ENCODE assay signal across 12 mouse cellular contexts in genomic region chr7:133494256-133494981, GRCm38 (mm10).
DNase-seq lines count a peak whose midpoint lies in the region; ATAC-seq and TF ChIP-seq lines count a peak whose summit lies in the region.
"Had no signal": no experiment of that assay in that cellular context is flagged by ENCODE, and none has a peak within 500 bp of the region (broad histone marks: within the 10 kb centered on the region; RNA-seq: fewer than 3 reads in every experiment).

No protein-coding gene starts in this region.

- no peak overlapping the region for H3K9ac ChIP-seq in midbrain, embryonic 13.5 days (replicated peaks)
- H3K9ac ChIP-seq in liver, postnatal 0 days (replicated peaks) = no peak overlapping the region
- H3K9ac ChIP-seq: forebrain, embryonic 13.5 days; limb, embryonic 13.5 days; midbrain, embryonic 12.5 days had no signal

- no peak overlapping the region; the same call in 1 of the 2 replicates for H3K27ac ChIP-seq in midbrain, embryonic 10.5 days (replicated peaks)
- H3K27ac ChIP-seq in midbrain, embryonic 13.5 days = no peak overlapping the region
- no peak overlapping the region for H3K27ac ChIP-seq in liver, postnatal 0 days (ENCODE audit: low read depth)
- H3K27ac ChIP-seq: forebrain, embryonic 13.5 days; limb, embryonic 13.5 days; midbrain, embryonic 12.5 days had no signal

- H3K4me1 ChIP-seq in midbrain, embryonic 10.5 days = peaks cover 6% of the 10 kb centered on the region; the same call in 1 of the 2 replicates
- H3K4me1 ChIP-seq in midbrain, embryonic 13.5 days (replicated peaks) = peaks cover 12% of the 10 kb centered on the region
- H3K4me1 ChIP-seq in liver, postnatal 0 days (ENCODE audit: insufficient read depth) = no peaks in the 10 kb centered on the region

- TF ChIP-seq CTCF in liver, postnatal 0 days (IDR thresholded peaks at IDR 0.05; ENCODE audit: low read depth) = no peak

- TF ChIP-seq EP300 in liver, postnatal 0 days (IDR thresholded peaks at IDR 0.05; ENCODE audit: low read depth) = no peak

- 79% methylated on average over 10 of the region's 10 CpGs for WGBS in midbrain, embryonic 10.5 days
- WGBS in midbrain, embryonic 13.5 days = 80% methylated on average over 10 of the region's 10 CpGs
- WGBS in liver, postnatal 0 days (ENCODE audit: insufficient replicate concordance) = 60% methylated on average over 10 of the region's 10 CpGs

- H3K4me2 ChIP-seq in midbrain, embryonic 13.5 days (replicated peaks) = no peak overlapping the region
- H3K4me2 ChIP-seq in liver, postnatal 0 days (ENCODE audit: low read depth, low read length) = no peak overlapping the region
- H3K4me2 ChIP-seq: forebrain, embryonic 13.5 days; limb, embryonic 13.5 days; midbrain, embryonic 12.5 days had no signal

- DNase-seq in adrenal gland, adult (ENCODE audit: inconsistent age in 2 of 2, low spot score in 1 of 2) = peak; percentile 29 to 53
- DNase-seq in adrenal gland, adult 8-10 months = no peak
- DNase-seq in midbrain, embryonic 10.5 days (ENCODE audit: low spot score) = peak; percentile 20
- peak; percentile 29 to 61 for DNase-seq in kidney, adult 8-10 months
- DNase-seq in mesoderm, embryonic 11.5 days (ENCODE audit: low read depth, low spot score) = peak; percentile 62
- DNase-seq in liver, postnatal 0 days = no peak
- DNase-seq in urinary bladder, adult 2 months (ENCODE audit: low spot score) = no peak
- DNase-seq: right cerebral cortex, adult 18-20 months had no signal

- H3K36me3 ChIP-seq in midbrain, embryonic 10.5 days = no peaks in the 10 kb centered on the region
- no peaks in the 10 kb centered on the region for H3K36me3 ChIP-seq in midbrain, embryonic 13.5 days
- no peaks in the 10 kb centered on the region for H3K36me3 ChIP-seq in liver, postnatal 0 days (replicated peaks; ENCODE audit: insufficient read depth, low read length)
- H3K36me3 ChIP-seq: limb, embryonic 13.5 days; midbrain, embryonic 12.5 days had no signal

- H3K4me3 ChIP-seq in midbrain, embryonic 10.5 days = no peak overlapping the region
- H3K4me3 ChIP-seq in midbrain, embryonic 13.5 days (replicated peaks) = no peak overlapping the region
- no peak overlapping the region for H3K4me3 ChIP-seq in liver, postnatal 0 days (ENCODE audit: low read depth, low read length)
- H3K4me3 ChIP-seq: forebrain, embryonic 13.5 days; limb, embryonic 13.5 days; midbrain, embryonic 12.5 days had no signal

- no peak for ATAC-seq in midbrain, embryonic 13.5 days
- no peak for ATAC-seq in liver, postnatal 0 days
- ATAC-seq: forebrain, embryonic 13.5 days had no signal

- no peaks in the 10 kb centered on the region for H3K9me3 ChIP-seq in midbrain, embryonic 10.5 days (replicated peaks)
- H3K9me3 ChIP-seq in midbrain, embryonic 13.5 days = no peaks in the 10 kb centered on the region
- H3K9me3 ChIP-seq in liver, postnatal 0 days (ENCODE audit: low read length) = no peaks in the 10 kb centered on the region
- H3K9me3 ChIP-seq: forebrain, embryonic 13.5 days; limb, embryonic 13.5 days; midbrain, embryonic 12.5 days had no signal

- peaks cover 6% of the 10 kb centered on the region for H3K27me3 ChIP-seq in midbrain, embryonic 10.5 days (ENCODE audit: low read depth, poor library complexity, severe bottlenecking)
- 0 out of 2 replicates have a peak, but pooled peaks cover 3% of the 10 kb centered on the region for H3K27me3 ChIP-seq in midbrain, embryonic 13.5 days
- no peaks in the 10 kb centered on the region for H3K27me3 ChIP-seq in liver, postnatal 0 days (ENCODE audit: insufficient read depth, low read length)
- H3K27me3 ChIP-seq: forebrain, embryonic 13.5 days had no signal

Comparison
In these comparisons a context has a peak if more than half of its experiments do, and no peak if none do; other contexts are left out.
1. DNase-seq: peak in adrenal gland, adult (2 of 2), midbrain, embryonic 10.5 days (single experiment), kidney, adult 8-10 months (2 of 2) and mesoderm, embryonic 11.5 days (single experiment); none in adrenal gland, adult 8-10 months (single experiment), liver, postnatal 0 days (single experiment) and urinary bladder, adult 2 months (single experiment).